Mouse (Mus musculus) liver, adult 2 months (tissue): ENCODE data around the gene Vps13d. TPM values are rescaled to one million over a fixed set of nuclear protein-coding genes. Genes with fewer than 3 reads are reported as not detected.

Experiments used
- DNase-seq: peaks from one replicate; pipeline ENCODE4 v3.0.0-alpha.2; 2011; ENCODE audit warnings: low read depth, low spot score; ENCODE audit errors: extremely low read depth
- H3K27ac ChIP-seq: fragments of 200-500 bp; replicated peaks from 2 replicates; pipeline ENCODE4 v1.5.1; 2012; ENCODE audit warnings: low read depth, mild to moderate bottlenecking, control low read depth, inconsistent platforms, low read length; ENCODE audit not compliant: insufficient read depth
- H3K27me3 ChIP-seq: fragments of 200-500 bp; 2 replicates; pipeline ENCODE4 v1.6.1; 2012; ENCODE audit warnings: mild to moderate bottlenecking, moderate library complexity, low read length, inconsistent platforms; ENCODE audit not compliant: control insufficient read depth, insufficient read depth
- H3K36me3 ChIP-seq: fragments of 200-500 bp; 2 replicates; pipeline ENCODE4 v1.6.1; 2012; ENCODE audit warnings: low read length, inconsistent platforms; ENCODE audit not compliant: control insufficient read depth, insufficient read depth
- H3K4me1 ChIP-seq: fragments of 200-500 bp; 2 replicates; pipeline ENCODE4 v1.6.1; 2011; ENCODE audit warnings: low read length; ENCODE audit not compliant: control insufficient read depth, insufficient read depth
- H3K4me3 ChIP-seq: fragments of 200-500 bp; 2 replicates; pipeline ENCODE4 v1.5.1; 2011; ENCODE audit warnings: low read depth, mild to moderate bottlenecking, control low read depth, low read length, moderate library complexity; ENCODE audit not compliant: insufficient read depth
- H3K79me2 ChIP-seq: fragments of 200-500 bp; 2 replicates; pipeline ENCODE4 v1.6.1; 2012; ENCODE audit warnings: inconsistent platforms, mild to moderate bottlenecking, low read length, moderate library complexity; ENCODE audit not compliant: control insufficient read depth, insufficient read depth
- H3K9ac ChIP-seq: fragments of 200-500 bp; 2 replicates; pipeline ENCODE4 v1.6.1; 2012; ENCODE audit warnings: low read depth, mild to moderate bottlenecking, control low read depth, inconsistent platforms, low read length
- CTCF ChIP-seq: fragments of 200-500 bp; IDR thresholded peaks from 2 replicates; pipeline ENCODE4 v1.5.1; 2011; ENCODE audit warnings: low read depth, low read length, control low read depth
- POLR2A ChIP-seq: fragments of 200-500 bp; IDR thresholded peaks from 2 replicates; pipeline ENCODE4 v1.6.1; 2011; ENCODE audit warnings: low read length, control low read depth; ENCODE audit not compliant: insufficient read depth; ENCODE audit errors: extremely low read depth
- WGBS: fragments of 180-500 bp; shearing (Covaris S2); methylation state at CpG from one replicate; pipeline ENCODE4 v1.1.7; 2018; 5-methylcytosine and 5-hydroxymethylcytosine counted together
- polyA plus RNA-seq: library from polyadenylated mRNA; depleted of rRNA; stranded (reverse); fragments of >200 nt; gene quantifications from 2 replicates; pipeline ENCODE4 v1.2.3, GENCODE M21; 2012
- total RNA-seq: library from RNA; depleted of rRNA; stranded (reverse); fragments of >200 nt; gene quantifications from 2 replicates; pipeline ENCODE4 v1.2.3, GENCODE M21; 2014

The Vps13d gene
- total and polyA plus RNA-seq, 2 experiments: 11.6 to 32.4 TPM

DNA sequence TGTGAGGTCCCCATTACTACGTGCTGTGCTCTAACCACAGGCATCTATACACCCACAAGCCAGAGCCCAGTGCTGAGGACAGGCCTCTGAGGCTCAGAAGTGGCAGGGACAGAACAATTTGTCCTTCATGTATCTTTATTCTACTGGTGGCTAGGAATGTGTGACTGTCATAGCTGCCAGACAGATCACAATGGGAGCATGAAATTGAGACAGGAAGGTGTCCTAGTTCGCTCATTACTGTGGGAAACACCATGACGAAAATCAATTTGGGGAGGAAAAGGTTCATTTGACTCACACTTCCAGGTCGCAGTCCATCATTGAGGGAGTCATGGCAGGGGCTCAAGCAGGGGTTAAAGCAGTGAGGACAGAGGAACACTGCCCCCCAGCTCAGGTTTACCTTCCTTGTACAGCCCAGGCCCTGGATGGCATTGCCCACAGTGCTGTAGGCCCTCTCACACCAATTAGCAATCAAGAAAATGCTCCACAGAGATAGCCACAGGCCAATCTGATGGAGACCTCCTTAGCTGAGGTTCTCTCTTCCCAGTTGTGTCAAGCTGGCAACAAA, 254.9 kb downstream of the Vps13d start:
- DNase-seq: no peak
- H3K27me3 ChIP-seq: no peaks in the 10 kb centered on the region
- 87% methylated on average over 4 of the region's 4 CpGs for WGBS
- H3K36me3 ChIP-seq: no peaks in the 10 kb centered on the region
- no peaks in the 10 kb centered on the region for H3K79me2 ChIP-seq
- no peak overlapping the region for H3K27ac ChIP-seq
- H3K4me1 ChIP-seq: no peaks in the 10 kb centered on the region
- TF ChIP-seq CTCF: no peak
- no peak for TF ChIP-seq POLR2A
- H3K4me3 ChIP-seq: no peak overlapping the region
- no peak overlapping the region for H3K9ac ChIP-seq

DNA sequence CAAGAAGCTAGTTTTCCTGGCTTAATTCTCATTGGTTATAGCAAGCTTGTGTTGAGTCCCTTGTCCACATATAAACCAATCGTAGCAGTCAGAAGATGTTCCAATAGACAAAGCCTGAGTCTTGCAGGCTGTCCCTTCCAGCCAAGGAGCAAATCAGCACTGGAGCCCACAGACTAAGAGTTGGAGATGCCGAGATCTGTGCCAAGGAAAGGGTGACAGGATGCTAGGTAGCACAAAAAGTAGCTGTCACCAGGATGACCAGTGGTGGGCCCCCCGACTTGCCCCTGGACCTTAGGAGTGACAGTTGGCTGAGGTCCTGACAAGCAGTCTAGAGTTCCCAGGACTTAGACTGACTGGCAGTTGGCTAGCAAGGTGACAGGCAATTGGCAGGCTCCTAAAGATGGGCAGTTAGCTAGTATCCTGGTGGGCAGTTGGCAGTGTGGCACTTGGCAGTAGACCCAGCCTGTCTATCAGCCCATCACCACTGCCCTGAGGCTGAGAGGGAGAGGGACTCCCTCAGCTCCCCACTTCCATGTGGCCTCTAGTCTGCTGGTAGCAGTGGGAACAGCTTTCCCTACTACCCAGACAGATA, 258.1 kb downstream of the Vps13d start:
- Histone ChIP-seq H3K27ac (no peak overlapping the region), H3K36me3 (no peaks in the 10 kb centered on the region), H3K9ac (no peak overlapping the region), H3K4me3 (no peak overlapping the region), H3K79me2 (no peaks in the 10 kb centered on the region), H3K4me1 (no peaks in the 10 kb centered on the region), H3K27me3 (no peaks in the 10 kb centered on the region)
- DNase-seq: no peak
- TF ChIP-seq CTCF (no peak), POLR2A (no peak)
- 93% methylated on average over 3 of the region's 3 CpGs for WGBS

DNA sequence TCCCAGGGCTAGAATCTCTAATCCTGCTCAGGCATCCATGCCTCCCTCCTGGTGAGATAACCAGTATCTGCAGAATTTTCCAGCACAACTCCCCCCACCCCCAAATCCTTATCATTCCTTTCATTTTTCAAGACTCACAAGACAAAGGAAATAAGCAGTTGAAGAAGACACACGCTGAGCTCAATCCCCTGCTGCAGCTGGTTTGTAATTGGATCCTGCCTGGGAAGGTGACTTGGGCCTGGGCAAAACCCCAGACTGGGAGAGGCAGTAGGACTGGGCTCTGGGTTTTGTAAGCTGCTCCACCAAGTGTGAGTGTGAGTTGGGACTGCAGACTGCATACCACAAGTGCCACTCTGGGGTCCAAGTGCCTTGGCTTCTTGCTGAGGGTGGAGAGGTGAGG, 260.3 kb downstream of the Vps13d start:
- no peak for DNase-seq
- Histone ChIP-seq H3K9ac (no peak overlapping the region), H3K4me1 (peaks cover 9% of the 10 kb centered on the region), H3K27me3 (no peaks in the 10 kb centered on the region), H3K4me3 (no peak overlapping the region), H3K79me2 (no peaks in the 10 kb centered on the region), H3K36me3 (no peaks in the 10 kb centered on the region), H3K27ac (no peak overlapping the region)
- TF ChIP-seq CTCF (no peak), POLR2A (no peak)
- WGBS: 67% methylated on average over 1 of the region's 1 CpGs

DNA sequence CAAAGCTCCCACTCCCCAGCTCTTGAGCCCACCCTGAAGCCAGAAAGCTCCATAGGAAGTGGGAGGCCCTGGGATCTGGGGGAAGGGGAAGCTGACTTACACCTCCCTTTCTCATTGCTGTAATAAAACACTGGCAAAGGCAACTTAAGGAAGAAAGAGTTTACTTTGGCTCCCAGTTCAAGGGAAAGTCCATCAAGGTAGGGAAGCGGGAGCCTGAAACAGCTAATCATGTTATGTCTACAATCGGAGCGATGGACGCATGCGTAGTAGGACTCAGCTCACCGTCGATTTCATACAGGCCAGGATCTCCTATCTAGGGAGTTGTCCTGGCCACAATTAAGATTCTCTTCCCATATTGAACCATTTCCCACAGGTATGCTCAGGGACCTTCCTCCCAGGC, 263.6 kb downstream of the Vps13d start:
- H3K27ac ChIP-seq: no peak overlapping the region; the same call in 1 of the 2 replicates
- H3K27me3 ChIP-seq: no peaks in the 10 kb centered on the region
- peaks cover 25% of the 10 kb centered on the region for H3K4me1 ChIP-seq
- no peaks in the 10 kb centered on the region for H3K79me2 ChIP-seq
- 96% methylated on average over 7 of the region's 7 CpGs for WGBS
- no peak overlapping the region for H3K9ac ChIP-seq
- H3K36me3 ChIP-seq: peaks cover 20% of the 10 kb centered on the region
- DNase-seq: no peak
- no peak overlapping the region for H3K4me3 ChIP-seq
- TF ChIP-seq POLR2A: no peak
- no peak for TF ChIP-seq CTCF

DNA sequence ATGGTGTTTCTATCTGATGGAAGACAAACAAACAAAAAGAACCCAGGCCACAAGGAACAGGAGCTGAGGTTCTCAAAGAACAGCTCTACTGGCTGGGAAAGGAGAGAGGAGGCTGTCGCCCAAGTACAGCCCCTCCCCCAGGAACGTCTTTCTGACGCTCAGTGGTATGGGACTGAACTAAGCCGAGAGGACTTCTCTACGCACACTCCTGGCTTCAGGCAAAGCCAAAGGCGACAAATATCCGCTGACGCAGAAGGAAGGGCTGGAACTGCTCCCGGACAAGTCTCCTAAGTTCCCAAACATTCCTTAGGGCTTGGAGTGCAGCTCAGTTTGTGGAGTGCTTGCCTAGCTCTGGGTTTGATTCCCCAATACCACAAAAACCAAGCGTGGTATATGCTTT, 264.4 kb downstream of the Vps13d start:
- no peak overlapping the region for H3K4me3 ChIP-seq

DNA sequence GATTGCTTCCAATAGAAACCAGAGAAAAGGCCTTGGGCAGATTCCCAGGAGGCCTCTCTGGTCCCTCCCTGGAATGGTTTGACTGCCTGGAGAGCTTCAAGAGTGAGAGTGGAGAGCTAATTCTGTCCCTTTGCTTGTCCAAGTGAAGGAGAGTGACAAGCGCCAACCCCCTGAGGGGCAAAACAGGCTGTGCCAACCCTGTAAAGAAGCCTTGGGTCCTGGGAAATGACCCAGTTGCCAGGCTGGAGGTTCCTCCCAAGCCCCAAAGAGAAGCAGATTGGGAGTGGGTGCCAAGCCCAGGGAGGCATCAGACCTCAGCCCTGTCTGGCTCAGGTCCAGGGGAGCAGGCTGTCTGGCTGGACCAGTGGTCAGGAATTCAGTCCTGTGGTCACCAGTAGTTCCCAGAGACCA, 265.0 kb downstream of the Vps13d start:
- 52% methylated on average over 1 of the region's 1 CpGs for WGBS
- peak; percentile 71 for DNase-seq
- no peak for TF ChIP-seq POLR2A
- no peak for TF ChIP-seq CTCF
- H3K4me3 ChIP-seq: no peak overlapping the region
- H3K27me3 ChIP-seq: no peaks in the 10 kb centered on the region
- H3K9ac ChIP-seq: 0 out of 2 replicates have a peak overlapping the region, but pooled peaks have one; percentile 1
- H3K36me3 ChIP-seq: peaks cover 28% of the 10 kb centered on the region
- no peaks in the 10 kb centered on the region for H3K79me2 ChIP-seq
- H3K4me1 ChIP-seq: peaks cover 25% of the 10 kb centered on the region
- peak overlapping the region; percentile 70 for H3K27ac ChIP-seq

More for the DNA sequence above, 264.4 kb downstream of the Vps13d start:
- WGBS: 8% methylated on average over 10 of the region's 10 CpGs
- Histone ChIP-seq H3K79me2 (no peaks in the 10 kb centered on the region), H3K9ac (peak overlapping the region; percentile 26; the same call in 1 of the 2 replicates), H3K4me1 (peaks cover 25% of the 10 kb centered on the region), H3K36me3 (peaks cover 25% of the 10 kb centered on the region), H3K27ac (peak overlapping the region; percentile 70), H3K27me3 (no peaks in the 10 kb centered on the region)
- DNase-seq: peak; percentile 90
- no peak for TF ChIP-seq CTCF
- 0 out of 2 replicates have a peak, but pooled peaks have one; percentile 9 for TF ChIP-seq POLR2A
